Mouse (Mus musculus) embryonic fibroblast, embryonic 13.5 days (primary cell): ENCODE data around the gene Cd163. TPM values are rescaled to one million over a fixed set of nuclear protein-coding genes. Genes with fewer than 3 reads are reported as not detected.

Experiments
- H3K27ac ChIP-seq: 2 replicates; pipeline ENCODE4 v1.5.1; 2012; ENCODE audit warnings: low read length, control low read depth, inconsistent platforms; ENCODE audit not compliant: insufficient read depth
- H3K4me1 ChIP-seq: 2 replicates; pipeline ENCODE4 v1.6.1; 2011; ENCODE audit warnings: low read length; ENCODE audit not compliant: control insufficient read depth, insufficient read depth
- H3K4me3 ChIP-seq: 2 replicates; pipeline ENCODE4 v1.5.1; 2011; ENCODE audit warnings: mild to moderate bottlenecking, control low read depth, low read length; ENCODE audit not compliant: insufficient read depth
- CTCF ChIP-seq: IDR thresholded peaks from 2 replicates; pipeline ENCODE4 v1.5.1; 2011; ENCODE audit warnings: mild to moderate bottlenecking, control low read depth, low read length, moderate library complexity, borderline replicate concordance; ENCODE audit not compliant: insufficient read depth
- POLR2A ChIP-seq: IDR thresholded peaks from 2 replicates; pipeline ENCODE4 v1.6.1; 2011; ENCODE audit warnings: low read depth, mild to moderate bottlenecking, control low read depth, low read length, moderate library complexity
- polyA plus RNA-seq: library from polyadenylated mRNA; stranded (reverse); fragments of >200 nt; gene quantifications from 2 replicates; pipeline ENCODE4 v1.2.4, GENCODE M21; 2011; ENCODE audit warnings: low read depth; ENCODE audit not compliant: missing spikeins, insufficient read length

Cd163 gene
- polyA plus RNA-seq, 1 experiment = not detected

DNA sequence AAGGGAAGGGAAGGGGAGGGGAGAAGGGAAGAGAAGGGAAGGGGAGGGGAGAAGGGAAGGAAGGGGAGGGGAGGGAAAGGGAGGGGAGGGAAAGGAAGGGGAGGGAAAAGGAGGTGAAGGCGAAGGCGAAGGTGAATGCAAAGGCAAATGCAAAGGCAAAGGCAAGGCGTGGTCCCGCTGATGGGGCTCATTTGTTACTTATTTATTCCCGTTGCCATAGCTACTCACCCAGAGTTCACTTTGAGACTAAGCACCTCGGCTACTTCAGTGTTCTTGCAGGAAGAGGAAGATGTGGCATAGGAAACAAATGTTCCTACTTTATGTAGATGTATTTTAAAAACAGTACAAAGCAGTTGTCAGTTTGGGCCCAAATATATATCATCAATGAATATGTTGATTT, 56.1 kb downstream of the Cd163 start:
- no peak overlapping the region for H3K27ac ChIP-seq
- TF ChIP-seq POLR2A = no peak
- no peak for TF ChIP-seq CTCF
- no peak overlapping the region for H3K4me3 ChIP-seq
- no peaks in the 10 kb centered on the region for H3K4me1 ChIP-seq

DNA sequence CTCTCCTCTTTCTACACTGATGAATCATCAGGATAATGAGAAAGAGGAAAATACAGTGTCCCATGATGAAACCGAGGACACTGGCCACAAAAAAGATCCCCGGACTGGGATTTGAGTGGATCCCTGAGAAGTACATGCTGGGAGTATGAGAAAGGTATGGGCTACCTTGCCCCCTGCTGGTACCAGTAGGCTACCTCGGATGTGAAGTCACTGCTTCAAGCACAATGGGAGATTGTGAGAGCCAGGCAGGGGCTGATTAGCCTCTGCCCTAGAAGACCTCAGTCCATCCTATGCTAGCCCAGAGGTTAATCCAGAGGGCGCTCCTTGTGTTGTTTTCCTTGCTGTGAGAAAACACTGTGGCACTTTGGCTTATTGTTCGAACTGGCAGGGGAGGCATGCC, 59.9 kb downstream of the Cd163 start:
- Histone ChIP-seq H3K4me3 (no peak overlapping the region), H3K27ac (no peak overlapping the region), H3K4me1 (no peaks in the 10 kb centered on the region)
- TF ChIP-seq CTCF = no peak
- no peak for TF ChIP-seq POLR2A

GRCm38 (mm10) chr6:124373584-124374206, 69.2 kb downstream of the Cd163 start:
- H3K27ac ChIP-seq = no peak overlapping the region
- no peaks in the 10 kb centered on the region for H3K4me1 ChIP-seq
- TF ChIP-seq POLR2A = no peak
- H3K4me3 ChIP-seq = no peak overlapping the region

- no peak for TF ChIP-seq POLR2A
- no peak for TF ChIP-seq CTCF
- Histone ChIP-seq H3K4me1 (no peaks in the 10 kb centered on the region), H3K27ac (no peak overlapping the region), H3K4me3 (no peak overlapping the region)
Observed at GRCm38 (mm10) chr6:124374683-124375082, 70.2 kb downstream of the Cd163 start.

DNA sequence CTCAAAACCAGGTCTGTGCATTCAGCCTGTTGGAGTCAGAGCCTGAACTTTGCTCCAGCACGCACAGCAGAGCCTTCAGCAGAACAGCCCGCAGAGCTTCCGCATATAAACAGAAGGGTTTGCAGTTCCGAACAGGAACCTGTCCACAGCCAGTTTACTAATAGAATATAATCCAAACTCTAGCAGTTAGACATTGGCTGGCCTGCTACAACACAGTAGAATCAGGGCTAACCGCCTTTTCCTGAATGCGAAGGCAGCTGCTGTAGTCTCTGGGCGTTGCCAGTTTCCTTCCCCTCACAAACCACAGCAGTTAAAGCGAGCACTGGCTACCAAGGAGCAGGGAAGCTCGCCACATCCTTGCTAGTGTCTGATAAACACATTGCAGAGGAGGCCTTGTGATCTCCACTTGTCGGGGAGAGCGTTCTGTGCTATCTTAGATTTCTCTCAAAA, 71.0 kb downstream of the Cd163 start:
- TF ChIP-seq POLR2A (no peak), CTCF (no peak)
- Histone ChIP-seq H3K4me1 (no peaks in the 10 kb centered on the region), H3K27ac (no peak overlapping the region), H3K4me3 (no peak overlapping the region)

DNA sequence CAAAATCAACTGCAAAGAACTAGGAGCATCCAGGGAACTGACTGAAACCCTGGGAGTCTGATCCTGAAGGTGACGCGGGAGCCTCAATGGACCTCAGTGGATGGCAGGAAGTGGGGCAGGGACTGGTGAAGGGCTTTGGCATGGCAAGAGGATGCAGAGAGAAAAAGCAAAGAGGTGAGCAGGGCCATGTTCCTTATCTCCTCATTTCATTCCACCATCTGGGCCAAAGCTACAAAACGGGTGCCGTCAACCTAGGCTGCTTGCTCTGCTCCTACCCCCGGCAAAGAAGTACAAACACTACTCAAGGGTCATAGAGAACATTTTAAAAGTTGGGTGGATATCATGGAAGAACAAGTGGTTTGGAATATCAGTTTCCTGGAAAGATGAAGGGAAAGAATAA, 71.9 kb downstream of the Cd163 start:
- TF ChIP-seq POLR2A (no peak), CTCF (no peak)
- no peak overlapping the region for H3K4me3 ChIP-seq
- H3K27ac ChIP-seq = no peak overlapping the region
- H3K4me1 ChIP-seq = no peaks in the 10 kb centered on the region

- H3K27ac ChIP-seq = no peak overlapping the region
- H3K4me1 ChIP-seq = no peaks in the 10 kb centered on the region
- H3K4me3 ChIP-seq = no peak overlapping the region
- TF ChIP-seq CTCF (no peak), POLR2A (no peak)
Observed at GRCm38 (mm10) chr6:124377494-124378255, 73.2 kb downstream of the Cd163 start.

DNA sequence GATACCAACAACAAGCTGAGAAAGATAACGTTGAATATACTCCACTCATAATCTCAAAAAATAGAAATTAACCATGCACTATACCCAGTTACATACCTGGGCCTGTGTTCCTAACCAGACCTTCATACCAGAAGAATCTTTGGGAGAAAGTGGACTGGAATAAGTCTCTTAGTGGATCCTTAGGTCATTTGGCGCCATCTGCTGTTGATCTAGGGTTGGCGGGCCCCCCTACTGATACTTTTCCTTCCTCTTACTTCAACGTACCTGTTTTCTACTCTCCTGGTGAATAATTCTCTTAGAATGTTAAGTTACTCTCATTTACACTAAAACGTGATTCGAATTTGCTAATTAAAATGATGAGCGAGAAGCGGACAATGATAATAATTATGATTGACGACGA, 74.9 kb downstream of the Cd163 start:
- Histone ChIP-seq H3K27ac (no peak overlapping the region), H3K4me1 (no peaks in the 10 kb centered on the region), H3K4me3 (no peak overlapping the region)
- TF ChIP-seq CTCF (peak; percentile 21; the same call in 1 of the 2 replicates), POLR2A (no peak)

Other genes starting within 250 kb of the Cd163 start
- gene Vmn2r27, start 72.8 kb upstream of the Cd163 start, polyA plus RNA-seq = not detected in 2 replicates
- gene Pex5, start 110.4 kb downstream of the Cd163 start, polyA plus RNA-seq = 36.1 and 40.0 TPM in 2 replicates
- gene Clstn3, start 160.1 kb downstream of the Cd163 start, polyA plus RNA-seq = 0.38 and 0.44 TPM in 2 replicates
- gene C1rl, start 188.5 kb downstream of the Cd163 start, polyA plus RNA-seq = 3.3 and 3.6 TPM in 2 replicates
- 15.4 and 30.1 TPM in 2 replicates for gene C1ra, start 207.7 kb downstream of the Cd163 start, polyA plus RNA-seq
- gene C1s1, start 237.7 kb downstream of the Cd163 start, polyA plus RNA-seq = 17.0 and 50.4 TPM in 2 replicates